8 mouse cellular contexts compared by ENCODE assay signal in genomic region chr12:57211353-57212311, GRCm38 (mm10). TPM values are rescaled to one million over a fixed set of nuclear protein-coding genes. Genes with fewer than 3 reads are reported as not detected.
A peak's percentile ranks its signal among the peaks of the same experiment; 100 is the strongest.
DNase-seq lines count a peak whose midpoint lies in the region; ATAC-seq and TF ChIP-seq lines count a peak whose summit lies in the region.

No protein-coding gene starts in this region.

- no peaks in the 10 kb centered on the region for H3K27me3 ChIP-seq in cerebellum, adult 2 months (ENCODE audit: control insufficient read depth, insufficient read depth, low read length)
- H3K27me3 ChIP-seq in forebrain, embryonic 14.5 days (replicated peaks; ENCODE audit: control insufficient read depth, insufficient read depth, low read length) = no peaks in the 10 kb centered on the region
- H3K27me3 ChIP-seq in hindbrain, embryonic 13.5 days = no peaks in the 10 kb centered on the region

- H3K9ac ChIP-seq in forebrain, embryonic 14.5 days (ENCODE audit: low read length) = peak overlapping the region; percentile 62
- H3K9ac ChIP-seq in hindbrain, embryonic 13.5 days = peak overlapping the region; percentile 72

- no peak for TF ChIP-seq POLR2A in cerebellum, adult 2 months (IDR thresholded peaks at IDR 0.05; ENCODE audit: borderline replicate concordance, insufficient read depth, low read length)

- H3K4me1 ChIP-seq in cerebellum, adult 2 months (ENCODE audit: control insufficient read depth, insufficient read depth, low read length) = peaks cover 3% of the 10 kb centered on the region; the same call in 1 of the 2 replicates
- peaks cover 3% of the 10 kb centered on the region for H3K4me1 ChIP-seq in forebrain, embryonic 14.5 days (ENCODE audit: control insufficient read depth, insufficient read depth, low read length)
- H3K4me1 ChIP-seq in hindbrain, embryonic 13.5 days (replicated peaks) = peaks cover 5% of the 10 kb centered on the region; the same call in 1 of the 2 replicates

- H3K36me3 ChIP-seq in forebrain, embryonic 14.5 days (ENCODE audit: control insufficient read depth, insufficient read depth, low read length) = no peaks in the 10 kb centered on the region
- no peaks in the 10 kb centered on the region for H3K36me3 ChIP-seq in hindbrain, embryonic 13.5 days

- no peak overlapping the region for H3K27ac ChIP-seq in cerebellum, adult 2 months (ENCODE audit: insufficient read depth, low read length)
- H3K27ac ChIP-seq in forebrain, embryonic 14.5 days (ENCODE audit: low read depth, low read length) = peak overlapping the region; percentile 39; the same call in 1 of the 2 replicates
- H3K27ac ChIP-seq in hindbrain, embryonic 13.5 days = peak overlapping the region; percentile 44; the same call in 1 of the 2 replicates

- 6% methylated on average over 30 of the region's 30 CpGs for WGBS in cerebellum, adult 2 months
- 8% methylated on average over 30 of the region's 30 CpGs for WGBS in forebrain, embryonic 14.5 days
- WGBS in hindbrain, embryonic 13.5 days = 9% methylated on average over 30 of the region's 30 CpGs

- no peaks in the 10 kb centered on the region for H3K9me3 ChIP-seq in forebrain, embryonic 14.5 days (replicated peaks; ENCODE audit: control insufficient read depth, low read length)
- H3K9me3 ChIP-seq in hindbrain, embryonic 13.5 days = no peaks in the 10 kb centered on the region

- TF ChIP-seq CTCF in cerebellum, adult 2 months (IDR thresholded peaks at IDR 0.05; ENCODE audit: borderline replicate concordance, insufficient read depth, low read depth, low read length) = no peak

- ATAC-seq in forebrain, embryonic 14.5 days = peak; percentile 73
- peak; percentile 87 for ATAC-seq in hindbrain, embryonic 13.5 days (ENCODE audit: low FRiP score)

- peak; percentile 56 for DNase-seq in ES-CJ7 (ENCODE audit: low read depth, low spot score)
- DNase-seq in cerebellum, adult 2 months = peak; percentile 60 to 62
- peak; percentile 24 for DNase-seq in forebrain, embryonic 14.5 days (ENCODE audit: low spot score)
- peak; percentile 12 to 26 for DNase-seq in layer of hippocampus, postnatal 25 days (ENCODE audit: extremely low spot score in 1 of 2, low spot score in 1 of 2)
- peak; percentile 36 for DNase-seq in lung, postnatal 25 days (ENCODE audit: low spot score)
- DNase-seq in right cerebral cortex, adult 2 months (ENCODE audit: low spot score in 2 of 2) = peak; percentile 8 to 37
- peak; percentile 64 for DNase-seq in urinary bladder, postnatal 14 days (ENCODE audit: low spot score)

- peak overlapping the region; percentile 69 for H3K4me2 ChIP-seq in forebrain, embryonic 14.5 days (ENCODE audit: low read length)
- H3K4me2 ChIP-seq in hindbrain, embryonic 13.5 days = peak overlapping the region; percentile 79

- peak overlapping the region; percentile 37 for H3K4me3 ChIP-seq in cerebellum, adult 2 months (replicated peaks; ENCODE audit: insufficient read depth, low read depth, low read length)
- peak overlapping the region; percentile 34 for H3K4me3 ChIP-seq in forebrain, embryonic 14.5 days (ENCODE audit: low read depth, low read length)
- H3K4me3 ChIP-seq in hindbrain, embryonic 13.5 days = peak overlapping the region; percentile 51

RNA-seq across cellular contexts. Expression of gene Slc25a21, which starts 14.4 kb away (rescaled TPM):
- polyA plus RNA-seq in cerebellum, adult 2 months (2012; rRNA removed) = 0.62 TPM in 2 replicates
- 0.16 TPM in 1 of 2 replicates, not detected in the other for polyA plus RNA-seq in forebrain, embryonic 14.5 days (2014; fragmentation: Nextera tagmentation; extraction: Ambion mirVana)
- 0.22 and 0.27 TPM in 2 replicates for polyA plus RNA-seq in hindbrain, embryonic 13.5 days (2015; fragmentation: Nextera tagmentation; extraction: Ambion mirVana)
- total RNA-seq in layer of hippocampus, postnatal 25 days (2021) = under 1 TPM; 0.37 to 0.49 TPM

RNA-seq across cellular contexts. Expression of gene Prps1l3, which starts 18.6 kb away (rescaled TPM):
- 12.0 and 13.7 TPM in 2 replicates for polyA plus RNA-seq in cerebellum, adult 2 months (2012; rRNA removed)
- polyA plus RNA-seq in forebrain, embryonic 14.5 days (2014; fragmentation: Nextera tagmentation; extraction: Ambion mirVana) = 50.4 and 51.1 TPM in 2 replicates
- 33.1 and 33.4 TPM in 2 replicates for polyA plus RNA-seq in hindbrain, embryonic 13.5 days (2015; fragmentation: Nextera tagmentation; extraction: Ambion mirVana)
- 10 to 100 TPM; 15.5 to 18.0 TPM for total RNA-seq in layer of hippocampus, postnatal 25 days (2021)

RNA-seq across cellular contexts. Expression of gene Mipol1, which starts 18.6 kb away (rescaled TPM):
- 7.1 and 7.2 TPM in 2 replicates for polyA plus RNA-seq in cerebellum, adult 2 months (2012; rRNA removed)
- polyA plus RNA-seq in forebrain, embryonic 14.5 days (2014; fragmentation: Nextera tagmentation; extraction: Ambion mirVana) = 5.5 and 6.4 TPM in 2 replicates
- 5.3 and 5.6 TPM in 2 replicates for polyA plus RNA-seq in hindbrain, embryonic 13.5 days (2015; fragmentation: Nextera tagmentation; extraction: Ambion mirVana)
- total RNA-seq in layer of hippocampus, postnatal 25 days (2021) = 1 to 10 TPM; 4.4 to 6.0 TPM
